Mouse (Mus musculus) retina, adult 2 months (tissue): ENCODE data around the gene Trabd2b.

Experiments
- DNase-seq: peaks from one replicate; pipeline ENCODE4 v3.0.0-alpha.2; 2012; ENCODE audit warnings: low read depth, low spot score

The Trabd2b gene

GRCm38 (mm10) chr4:114601201-114602009, 194.9 kb downstream of the Trabd2b start:
- DNase-seq: no peak

- DNase-seq: no peak
These were observed 199.1 kb downstream of the Trabd2b start for GRCm38 (mm10) chr4:114605670-114606069.

GRCm38 (mm10) chr4:114607873-114608272, 201.3 kb downstream of the Trabd2b start:
- no peak for DNase-seq

GRCm38 (mm10) chr4:114609297-114609696, 202.8 kb downstream of the Trabd2b start:
- no peak for DNase-seq

- no peak for DNase-seq
These were observed 204.8 kb downstream of the Trabd2b start for GRCm38 (mm10) chr4:114611166-114611929.

- DNase-seq: no peak
These were observed 205.5 kb downstream of the Trabd2b start for GRCm38 (mm10) chr4:114612032-114612431.

GRCm38 (mm10) chr4:114612827-114613226, 206.3 kb downstream of the Trabd2b start:
- DNase-seq: no peak

- DNase-seq: no peak
These were observed 207.6 kb downstream of the Trabd2b start for GRCm38 (mm10) chr4:114614086-114614485.

GRCm38 (mm10) chr4:114615765-114616164, 209.2 kb downstream of the Trabd2b start:
- no peak for DNase-seq

GRCm38 (mm10) chr4:114622929-114623328, 216.4 kb downstream of the Trabd2b start:
- DNase-seq: no peak

GRCm38 (mm10) chr4:114624114-114624910, 217.8 kb downstream of the Trabd2b start:
- no peak for DNase-seq

- DNase-seq: no peak
These were observed 218.8 kb downstream of the Trabd2b start for GRCm38 (mm10) chr4:114625357-114625756.

- no peak for DNase-seq
These were observed 219.4 kb downstream of the Trabd2b start for GRCm38 (mm10) chr4:114625920-114626319.

GRCm38 (mm10) chr4:114627674-114628293, 221.3 kb downstream of the Trabd2b start:
- DNase-seq: no peak

GRCm38 (mm10) chr4:114635889-114636288, 229.4 kb downstream of the Trabd2b start:
- peak; percentile 9 for DNase-seq

GRCm38 (mm10) chr4:114636324-114636723, 229.8 kb downstream of the Trabd2b start:
- DNase-seq: no peak

GRCm38 (mm10) chr4:114637120-114637519, 230.6 kb downstream of the Trabd2b start:
- no peak for DNase-seq

- no peak for DNase-seq
These were observed 235.9 kb downstream of the Trabd2b start for GRCm38 (mm10) chr4:114642469-114642868.

- DNase-seq: no peak
These were observed 237.2 kb downstream of the Trabd2b start for GRCm38 (mm10) chr4:114643679-114644208.

- no peak for DNase-seq
These were observed 238.8 kb downstream of the Trabd2b start for GRCm38 (mm10) chr4:114645341-114645740.
